In the genomic region with DNA sequence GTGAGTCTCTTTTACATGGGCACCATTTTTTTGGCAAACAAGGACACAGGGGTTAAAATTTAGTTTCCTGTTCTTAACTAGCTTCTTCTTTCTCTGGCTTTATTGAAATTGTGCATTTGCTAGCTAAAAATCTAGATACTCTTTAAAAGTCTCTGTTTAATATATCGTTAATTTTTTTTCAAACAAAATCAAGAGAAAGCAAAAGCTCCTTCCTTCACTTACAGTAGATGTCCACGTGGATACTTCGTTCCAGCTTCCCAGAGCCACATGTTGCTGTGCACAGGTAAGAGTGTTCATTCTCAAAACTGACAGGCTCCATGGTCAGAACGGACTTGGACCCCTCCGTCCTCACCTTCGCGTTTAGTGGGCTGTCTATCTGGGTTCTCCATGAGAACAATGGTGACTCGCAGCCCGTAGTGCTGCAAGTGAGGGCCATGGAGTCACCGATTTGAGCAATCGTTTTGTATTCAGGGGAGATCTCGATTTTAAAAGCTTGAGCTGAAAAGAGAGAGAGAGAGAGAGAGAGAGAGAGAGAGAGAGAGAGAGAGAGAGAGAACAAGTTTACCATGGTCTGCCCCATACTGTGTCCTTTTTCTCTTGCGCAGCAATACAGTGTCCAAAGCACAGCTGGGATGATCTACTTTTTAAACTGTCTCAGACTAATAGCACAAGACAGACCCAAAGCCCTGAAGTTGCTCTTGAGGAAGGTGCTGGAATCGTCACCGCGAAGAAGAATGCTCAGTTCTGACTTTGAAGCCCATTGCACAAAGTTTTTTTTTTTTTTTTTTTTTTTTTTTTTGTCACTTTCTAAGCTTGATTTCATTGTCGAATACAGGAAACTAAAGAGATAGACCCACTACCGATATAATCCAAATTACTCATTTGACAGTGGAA, we compare ENCODE assay signal across 8 mouse cellular contexts. TPM values are rescaled to one million over a fixed set of nuclear protein-coding genes. Genes with fewer than 3 reads are reported as not detected.
DNase-seq lines count a peak whose midpoint lies in the region; ATAC-seq and TF ChIP-seq lines count a peak whose summit lies in the region.

No protein-coding gene starts in this region.

- peak overlapping the region; percentile 65 for H3K4me3 ChIP-seq in liver, adult 2 months (ENCODE audit: insufficient read depth, low read depth, low read length)
- H3K4me3 ChIP-seq in forebrain, embryonic 10.5 days, result peak overlapping the region; percentile 42
- peak overlapping the region; percentile 31 for H3K4me3 ChIP-seq in intestine, embryonic 16.5 days (ENCODE audit: low read length)
- H3K4me3 ChIP-seq in neural tube, embryonic 14.5 days (ENCODE audit: low read depth, low read length), result peak overlapping the region; percentile 1; the same call in 1 of the 2 replicates

- H3K27me3 ChIP-seq in liver, adult 2 months (ENCODE audit: control insufficient read depth, insufficient read depth, low read length), result no peaks in the 10 kb centered on the region
- H3K27me3 ChIP-seq in forebrain, embryonic 10.5 days (ENCODE audit: poor library complexity, severe bottlenecking), result peaks cover 21% of the 10 kb centered on the region
- H3K27me3 ChIP-seq in intestine, embryonic 16.5 days (replicated peaks; ENCODE audit: control insufficient read depth, insufficient read depth, low read length), result no peaks in the 10 kb centered on the region
- no peaks in the 10 kb centered on the region for H3K27me3 ChIP-seq in neural tube, embryonic 14.5 days (ENCODE audit: control insufficient read depth, insufficient read depth, low read length)

- H3K4me2 ChIP-seq in intestine, embryonic 16.5 days (ENCODE audit: low read depth, low read length), result peak overlapping the region; percentile 47
- H3K4me2 ChIP-seq in neural tube, embryonic 14.5 days (ENCODE audit: low read depth, low read length), result peak overlapping the region; percentile 34

- no peaks in the 10 kb centered on the region for H3K36me3 ChIP-seq in liver, adult 2 months (ENCODE audit: control insufficient read depth, insufficient read depth, low read length)
- peaks cover 6% of the 10 kb centered on the region for H3K36me3 ChIP-seq in forebrain, embryonic 10.5 days (replicated peaks)
- H3K36me3 ChIP-seq in intestine, embryonic 16.5 days (ENCODE audit: control insufficient read depth, insufficient read depth, low read length), result no peaks in the 10 kb centered on the region
- no peaks in the 10 kb centered on the region for H3K36me3 ChIP-seq in neural tube, embryonic 14.5 days (ENCODE audit: control insufficient read depth, insufficient read depth, low read length)

- ATAC-seq in intestine, embryonic 16.5 days, result peak; percentile 26; the same call in 1 of the 2 replicates
- no peak for ATAC-seq in neural tube, embryonic 14.5 days (ENCODE audit: low read depth)

- H3K79me2 ChIP-seq in liver, adult 2 months (ENCODE audit: control insufficient read depth, insufficient read depth, low read length), result no peaks in the 10 kb centered on the region

- H3K9ac ChIP-seq in liver, adult 2 months (ENCODE audit: low read depth, low read length), result peak overlapping the region; percentile 54
- 0 out of 2 replicates have a peak overlapping the region, but pooled peaks have one; percentile 45 for H3K9ac ChIP-seq in intestine, embryonic 16.5 days (ENCODE audit: low read depth, low read length)
- no peak overlapping the region for H3K9ac ChIP-seq in neural tube, embryonic 14.5 days (replicated peaks; ENCODE audit: low read depth, low read length)

- no peak overlapping the region for H3K27ac ChIP-seq in liver, adult 2 months (replicated peaks; ENCODE audit: insufficient read depth, low read depth, low read length)
- H3K27ac ChIP-seq in forebrain, embryonic 10.5 days, result peak overlapping the region; percentile 75
- H3K27ac ChIP-seq in intestine, embryonic 16.5 days (ENCODE audit: low read length), result no peak overlapping the region
- peak overlapping the region; percentile 48 for H3K27ac ChIP-seq in neural tube, embryonic 14.5 days (ENCODE audit: low read depth, low read length)

- intact Hi-C loops in left cerebral cortex, postnatal 10 days (cut with DNase I), result no loop called here

- H3K4me1 ChIP-seq in liver, adult 2 months (ENCODE audit: control insufficient read depth, insufficient read depth, low read length), result peaks cover 18% of the 10 kb centered on the region
- H3K4me1 ChIP-seq in forebrain, embryonic 10.5 days, result peaks cover 54% of the 10 kb centered on the region
- no peaks in the 10 kb centered on the region for H3K4me1 ChIP-seq in intestine, embryonic 16.5 days (ENCODE audit: control insufficient read depth, insufficient read depth, low read length)
- 0 out of 2 replicates have a peak, but pooled peaks cover 3% of the 10 kb centered on the region for H3K4me1 ChIP-seq in neural tube, embryonic 14.5 days (ENCODE audit: control insufficient read depth, insufficient read depth, low read length)

- DNase-seq in liver, adult 2 months (ENCODE audit: extremely low read depth, low read depth, low spot score), result no peak
- no peak for DNase-seq in liver
- DNase-seq in forebrain, embryonic 10.5 days (ENCODE audit: extremely low spot score, low spot score), result no peak
- DNase-seq in thymus, postnatal 36 days, result no peak
- DNase-seq in left cerebral cortex, postnatal 10 days (ENCODE audit: extremely low spot score in 1 of 2, low spot score in 2 of 2), result no peak
- no peak for DNase-seq in T-cell, adult 2 months (ENCODE audit: low spot score)

- H3K9me3 ChIP-seq in forebrain, embryonic 10.5 days, result no peaks in the 10 kb centered on the region
- no peaks in the 10 kb centered on the region for H3K9me3 ChIP-seq in intestine, embryonic 16.5 days (ENCODE audit: control insufficient read depth, low read length)
- no peaks in the 10 kb centered on the region for H3K9me3 ChIP-seq in neural tube, embryonic 14.5 days (ENCODE audit: control insufficient read depth, low read length)

- WGBS in liver, adult 2 months, result 5% methylated on average over 18 of the region's 18 CpGs
- 75% methylated on average over 18 of the region's 18 CpGs for WGBS in forebrain, embryonic 10.5 days
- 65% methylated on average over 18 of the region's 18 CpGs for WGBS in intestine, embryonic 16.5 days
- WGBS in neural tube, embryonic 14.5 days, result 49% methylated on average over 18 of the region's 18 CpGs

- no peak for TF ChIP-seq CTCF in liver, adult 2 months (IDR thresholded peaks at IDR 0.05; ENCODE audit: low read depth, low read length)

- TF ChIP-seq POLR2A in liver, adult 2 months (IDR thresholded peaks at IDR 0.05; ENCODE audit: extremely low read depth, insufficient read depth, low read length), result no peak

RNA-seq across cellular contexts. Expression of a gene that starts 0.9 kb away (rescaled TPM):
- 16.9 and 20.1 TPM in 2 replicates for total RNA-seq in liver, adult 2 months (2014; rRNA removed)
- polyA plus RNA-seq in liver, adult 2 months (2012; rRNA removed), result 0.71 and 1.9 TPM in 2 replicates
- 20.6 and 24.6 TPM in 2 replicates for polyA plus RNA-seq in forebrain, embryonic 10.5 days (2016; fragmentation: Nextera tagmentation; extraction: Ambion mirVana)
- polyA plus RNA-seq in intestine, embryonic 16.5 days (2015; fragmentation: Nextera tagmentation; extraction: Ambion mirVana), result 17.9 and 19.3 TPM in 2 replicates
- polyA plus RNA-seq in neural tube, embryonic 14.5 days (2014; fragmentation: Nextera tagmentation; extraction: Ambion mirVana), result 24.7 and 31.6 TPM in 2 replicates
- total RNA-seq in left cerebral cortex, postnatal 10 days (2021), result 10 to 100 TPM; 37.6 to 39.3 TPM

Comparison
In these comparisons a context has a peak if more than half of its experiments do, and no peak if none do; other contexts are left out.
1. H3K27ac ChIP-seq: peak in forebrain, embryonic 10.5 days (single experiment) and neural tube, embryonic 14.5 days (single experiment); none in liver, adult 2 months (single experiment) and intestine, embryonic 16.5 days (single experiment).
2. H3K4me3 ChIP-seq: peak in every context shown above with its lines; median percentile 65 in liver, adult 2 months; 42 in forebrain, embryonic 10.5 days; 31 in intestine, embryonic 16.5 days; 1 in neural tube, embryonic 14.5 days.